Mouse (Mus musculus): ENCODE data around the gene Olfr288.

GRCm38 (mm10) chr15:98161026-98161805, 34.1 kb downstream of the Olfr288 start:
- TF ChIP-seq CTCF (IDR thresholded peaks at IDR 0.05) (no peak), POLR2A (IDR thresholded peaks at IDR 0.05; ENCODE audit: insufficient read depth, low read depth, low read length) (no peak), EP300 (IDR thresholded peaks at IDR 0.05; ENCODE audit: insufficient read depth, low read depth, low read length) (no peak)
